Mouse (Mus musculus) myocyte (in vitro differentiated cells): ENCODE results near the gene Afdn.

Experiments
- CEBPB ChIP-seq: IDR thresholded peaks from 2 replicates; pipeline ENCODE4 v1.6.1; 2011; ENCODE audit warnings: mild to moderate bottlenecking, moderate library complexity; ENCODE audit not compliant: poor library complexity, insufficient read depth, severe bottlenecking
- MAX ChIP-seq: IDR thresholded peaks from one replicate; pipeline ENCODE4 v1.6.1; 2011; ENCODE audit warnings: low read depth, mild to moderate bottlenecking, control low read depth
- MYOD1 ChIP-seq, 3 experiments: IDR thresholded peaks; one replicate each; pipeline ENCODE4 v1.6.1; 2011; ENCODE audit warnings: control low read depth in 2 of 3, low read depth in 2 of 3, mild to moderate bottlenecking in 2 of 3, moderate library complexity in 1 of 3; ENCODE audit not compliant: insufficient read length in 2 of 3, control insufficient read depth in 1 of 3
- POLR2A ChIP-seq: IDR thresholded peaks from one replicate; pipeline ENCODE4 v1.6.1; 2011; ENCODE audit warnings: low read depth, mild to moderate bottlenecking, control low read depth, moderate library complexity; ENCODE audit not compliant: insufficient read length
- POLR2AphosphoS2 ChIP-seq: IDR thresholded peaks from one replicate; pipeline ENCODE4 v1.6.1; 2011; ENCODE audit warnings: low read depth, control low read depth; ENCODE audit not compliant: insufficient read length
- TCF12 ChIP-seq: IDR thresholded peaks from one replicate; pipeline ENCODE4 v1.6.1; 2011; ENCODE audit warnings: mild to moderate bottlenecking, control low read depth; ENCODE audit not compliant: poor library complexity, insufficient read depth, severe bottlenecking
- USF1 ChIP-seq: IDR thresholded peaks from one replicate; pipeline ENCODE4 v1.6.1; 2011; ENCODE audit warnings: low read depth, mild to moderate bottlenecking, control low read depth, moderate library complexity

DNA sequence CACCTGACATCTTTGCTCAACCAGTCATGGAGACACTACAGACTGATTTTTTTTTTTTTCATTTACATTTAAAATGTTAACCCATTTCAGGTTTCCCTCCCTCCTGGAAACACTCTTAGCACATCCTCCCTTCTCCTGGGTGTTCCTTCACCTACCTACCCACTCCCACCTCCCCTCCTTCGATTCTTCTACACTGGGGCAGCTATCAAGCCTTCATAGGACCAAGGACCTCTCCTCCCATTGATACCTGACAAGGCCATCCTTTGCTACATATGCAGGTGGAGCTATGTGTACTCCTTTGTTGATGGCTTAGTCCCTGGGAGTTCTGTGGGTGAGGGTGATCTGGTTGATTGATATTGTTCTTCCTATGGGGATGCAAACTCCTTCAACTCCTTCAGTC lies 147.3 kb downstream of the Afdn start:
- TF ChIP-seq POLR2A: no peak
- TF ChIP-seq MAX: no peak
- no peak for TF ChIP-seq CEBPB
- no peak for TF ChIP-seq TCF12
- no peak for TF ChIP-seq USF1
- TF ChIP-seq POLR2AphosphoS2: no peak
- TF ChIP-seq MYOD1 (IDR thresholded peaks at IDR 0.05; ENCODE audit: control insufficient read depth in 1 of 3, insufficient read length in 2 of 3, low read depth in 2 of 3): no peak
